Mouse (Mus musculus) heart, adult 9 months (tissue): ENCODE data around the gene 1700029P11Rik.

Experiments used
- DNase-seq, 2 experiments: peaks; one replicate each; pipeline ENCODE4 v3.0.0; 2022; ENCODE audit warnings: low spot score in 2 of 2

Gene 1700029P11Rik

DNA sequence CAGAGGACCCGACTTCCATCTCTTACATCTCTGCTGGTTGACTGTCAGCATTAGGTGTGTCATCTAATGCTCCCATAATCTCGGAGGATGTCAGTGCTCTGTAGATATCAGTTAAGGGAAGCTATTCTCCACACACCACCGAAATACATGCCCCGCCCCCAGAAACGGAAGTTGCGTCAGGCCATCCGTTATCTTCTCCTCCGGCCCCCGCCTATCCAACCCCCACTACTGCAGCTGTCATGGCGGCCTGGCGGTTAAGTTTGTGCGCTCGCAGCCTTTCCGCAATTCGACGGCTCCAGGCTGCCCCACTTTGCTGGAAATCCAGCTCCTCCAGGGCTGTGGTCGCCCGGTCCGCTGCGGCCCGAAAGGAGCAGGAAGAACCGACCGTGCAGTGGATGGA is at the start of gene 1700029P11Rik:
Gene 1700029P11Rik, plus strand, starts transcription at position 220 of the 400 bp plus-strand sequence.
- no peak for DNase-seq

GRCm38 (mm10) chr15:81932951-81933470 is 47.3 kb upstream of the 1700029P11Rik start:
- no peak for DNase-seq

GRCm38 (mm10) chr15:81933986-81934385 is 46.4 kb upstream of the 1700029P11Rik start:
- DNase-seq: no peak

- DNase-seq: no peak
Measured at GRCm38 (mm10) chr15:81935869-81936637, 44.3 kb upstream of the 1700029P11Rik start.

GRCm38 (mm10) chr15:81936679-81937078 is 43.7 kb upstream of the 1700029P11Rik start, which contains the start of gene Csdc2:
Csdc2 (plus strand) TSS chr15:81936759.
- peak; percentile 33 to 49 for DNase-seq

DNA sequence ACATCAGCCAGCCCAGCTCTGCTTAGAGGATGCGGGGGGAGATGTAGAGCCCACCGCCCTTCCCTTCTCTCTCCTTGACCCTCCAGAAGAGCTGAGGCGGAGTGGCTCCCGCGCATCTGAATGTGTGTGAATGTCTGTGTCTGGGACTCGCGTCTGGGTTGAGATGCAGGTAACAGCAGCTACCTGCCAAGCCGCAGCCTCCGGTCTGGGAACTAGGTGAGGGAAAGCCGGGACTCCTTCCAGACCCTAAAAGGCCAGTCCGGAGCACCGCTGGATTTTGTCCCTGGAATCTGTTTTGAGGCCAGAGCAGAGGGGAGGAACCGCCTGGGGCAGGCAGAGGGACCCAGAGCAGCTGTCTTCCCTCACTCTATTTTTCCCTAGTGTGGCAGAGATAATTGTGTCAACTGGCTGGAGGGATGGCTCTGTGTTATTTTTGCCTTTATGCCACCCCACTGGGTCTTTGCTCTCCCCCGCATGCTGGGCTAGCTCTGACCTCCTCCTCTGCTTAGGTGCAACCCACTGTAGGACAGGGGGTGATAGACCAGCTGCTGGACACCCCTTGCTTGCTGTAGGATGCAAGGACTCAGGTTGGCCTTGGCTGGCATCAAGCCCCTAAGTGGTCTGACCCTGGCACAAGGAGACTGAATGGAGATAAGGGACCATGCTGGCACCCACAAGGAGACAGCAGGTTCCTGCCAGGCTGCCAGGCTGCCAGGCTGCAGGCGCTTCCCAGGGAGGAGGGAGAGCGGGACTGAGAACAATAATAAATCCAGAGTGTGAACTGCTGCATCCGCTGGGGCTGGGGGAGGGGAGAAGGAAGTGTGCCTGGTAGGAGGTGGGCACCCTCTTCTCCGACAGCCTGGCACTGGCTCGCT is 43.0 kb upstream of the 1700029P11Rik start:
- peak; percentile 66 to 67 for DNase-seq

DNA sequence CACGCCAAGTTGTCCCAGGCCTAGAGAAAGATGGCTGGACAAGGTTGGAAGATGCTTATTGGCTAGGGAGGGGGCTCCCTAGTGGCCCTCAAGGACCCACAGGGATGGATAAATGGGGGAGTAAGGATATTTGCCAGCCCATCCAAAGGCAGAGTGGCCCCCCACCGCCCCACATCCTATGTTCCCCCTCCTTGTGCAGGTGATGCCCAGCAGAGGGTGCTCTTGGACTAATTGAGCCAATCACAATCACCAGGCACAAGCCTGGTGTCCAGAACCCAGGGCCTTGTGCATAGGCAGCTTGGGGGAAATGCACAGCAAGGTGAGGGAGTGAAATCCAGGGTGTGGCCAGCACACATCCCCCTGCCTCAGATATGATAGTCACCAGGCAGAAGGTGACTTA is 42.1 kb upstream of the 1700029P11Rik start:
- no peak for DNase-seq

DNA sequence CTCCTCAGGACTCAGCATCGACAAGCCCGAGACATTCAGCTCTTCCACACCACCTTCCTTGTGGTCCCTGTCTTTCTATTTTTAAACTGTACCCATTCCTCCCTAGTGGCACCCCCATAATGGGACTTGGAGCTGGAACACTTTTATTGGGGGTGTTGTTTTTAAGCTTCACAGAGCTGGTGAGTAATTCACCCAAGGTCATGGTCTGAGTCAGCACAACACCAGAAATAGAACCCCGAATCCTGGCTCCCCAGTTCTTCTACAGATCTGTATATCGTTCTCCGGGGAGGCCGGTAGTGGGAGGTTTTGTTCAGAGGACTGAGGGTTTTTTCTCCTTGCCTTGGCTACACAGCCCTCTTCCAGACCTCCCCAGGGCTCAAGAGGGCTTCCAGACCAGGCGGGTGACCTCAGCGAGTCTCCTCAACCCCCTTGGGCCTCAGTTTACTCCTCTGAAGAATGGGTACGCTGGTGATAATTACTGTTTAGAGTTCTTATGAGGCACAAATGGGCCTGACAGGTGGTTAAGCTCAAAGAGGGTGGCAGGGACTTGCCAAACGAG is 41.1 kb upstream of the 1700029P11Rik start:
- no peak for DNase-seq

DNA sequence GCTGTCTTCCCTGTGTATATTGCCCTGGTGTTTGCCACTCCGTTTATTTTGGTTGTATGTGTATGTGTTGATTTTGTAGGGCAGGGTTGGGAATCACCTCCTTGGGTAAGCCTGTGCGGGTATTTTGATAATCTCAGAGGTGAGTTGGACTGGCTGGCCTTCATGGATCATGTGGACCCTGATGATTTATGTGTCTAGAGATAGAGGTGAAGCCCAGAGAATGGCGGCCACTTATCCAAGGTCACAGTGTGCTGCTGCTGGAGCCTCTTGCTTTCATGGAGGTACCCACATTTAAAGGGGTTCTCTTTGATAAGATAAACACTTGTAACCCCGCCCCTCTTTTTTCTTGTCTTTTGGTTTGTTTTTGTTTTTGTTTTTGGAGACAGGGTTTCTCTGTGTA is 40.6 kb upstream of the 1700029P11Rik start:
- no peak for DNase-seq

GRCm38 (mm10) chr15:81940219-81940618 is 40.1 kb upstream of the 1700029P11Rik start:
- DNase-seq: no peak

DNA sequence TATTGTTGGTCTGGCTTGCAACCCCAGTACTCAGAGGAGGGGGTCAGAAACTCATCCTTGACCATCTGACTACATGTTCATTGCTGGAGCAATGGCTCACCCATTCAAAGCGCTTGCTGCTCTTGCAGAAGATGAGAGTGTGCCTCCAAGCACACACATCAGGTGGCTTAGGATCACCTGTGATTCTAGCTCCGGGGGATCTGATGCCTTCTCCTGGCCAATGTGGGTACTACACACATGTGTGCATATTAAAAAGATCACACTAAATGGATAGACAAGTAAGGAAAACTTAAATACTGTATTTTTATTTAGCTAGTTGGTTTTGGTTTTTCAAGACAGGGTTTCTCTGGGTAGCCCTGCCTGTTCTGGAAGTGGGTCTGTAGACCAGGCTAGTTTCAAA is 39.3 kb upstream of the 1700029P11Rik start:
- no peak for DNase-seq

- no peak for DNase-seq
Measured at GRCm38 (mm10) chr15:81943176-81943749, 37.1 kb upstream of the 1700029P11Rik start.

DNA sequence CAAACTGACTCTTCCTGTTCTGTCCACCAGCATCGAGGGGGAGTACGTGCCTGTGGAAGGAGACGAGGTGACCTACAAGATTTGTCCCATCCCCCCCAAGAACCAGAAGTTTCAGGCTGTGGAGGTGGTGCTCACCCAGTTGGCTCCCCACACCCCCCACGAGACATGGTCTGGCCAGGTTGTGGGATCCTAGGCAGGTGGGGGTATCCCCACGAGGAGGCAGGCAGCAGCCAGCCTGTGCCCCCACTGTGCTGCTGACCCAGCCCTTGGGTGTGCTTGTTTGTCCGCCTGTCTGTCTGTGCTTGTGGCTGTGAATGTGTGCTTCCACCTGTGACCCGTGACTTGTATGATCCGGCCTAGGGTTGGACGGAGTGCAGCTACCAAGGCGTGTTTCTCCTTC is 31.3 kb upstream of the 1700029P11Rik start:
- DNase-seq: no peak

DNA sequence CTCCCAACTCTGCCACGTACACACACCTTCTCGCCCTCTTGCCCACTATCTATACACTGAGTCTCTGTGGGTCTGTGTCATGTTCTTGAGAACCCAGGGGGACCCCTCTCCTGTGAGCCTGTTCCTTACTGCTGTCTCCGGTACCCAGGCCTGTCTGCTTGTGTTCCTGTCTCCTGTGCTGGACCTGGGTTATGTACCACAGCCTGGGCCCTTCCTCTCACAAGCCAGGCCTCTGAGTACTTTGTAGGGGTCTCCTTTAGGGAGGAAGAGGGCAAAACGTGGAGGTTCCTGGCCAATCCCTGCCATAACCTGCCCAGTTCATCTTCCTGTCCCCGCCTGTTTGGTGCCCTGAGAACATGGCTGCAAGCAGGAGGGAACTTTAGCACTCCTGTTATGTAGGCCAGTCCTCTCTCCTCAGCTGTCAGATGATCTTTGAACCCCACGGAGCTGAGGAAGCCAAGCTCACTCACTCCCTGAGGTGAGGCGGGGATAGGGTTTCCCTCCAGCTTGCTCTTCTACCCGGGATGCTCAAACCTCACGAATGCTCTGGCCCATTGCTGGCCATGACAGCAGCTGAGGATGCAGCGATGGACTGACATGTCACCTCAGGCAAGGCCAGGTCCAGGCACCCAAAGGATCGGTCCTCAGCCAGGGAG is 30.7 kb upstream of the 1700029P11Rik start:
- no peak for DNase-seq

DNA sequence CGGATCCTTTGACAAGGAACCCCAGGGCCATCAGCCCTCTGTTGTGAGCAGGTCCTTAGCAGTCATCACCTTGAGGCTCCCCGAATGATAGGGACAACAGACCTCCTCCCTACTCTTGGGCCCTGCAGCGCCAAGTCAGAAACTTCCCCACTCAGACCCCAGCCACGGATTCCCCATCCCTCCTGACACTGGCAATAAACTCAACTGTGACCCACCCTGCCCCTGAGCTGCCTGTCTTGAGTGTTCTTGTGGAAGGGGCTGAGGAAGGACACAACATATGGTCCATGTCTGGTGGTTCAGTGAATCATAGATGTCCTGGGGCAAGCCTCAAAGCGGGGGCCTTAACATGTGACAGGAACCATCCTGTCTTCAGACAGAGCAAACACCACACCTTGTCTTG is 29.6 kb upstream of the 1700029P11Rik start:
- no peak for DNase-seq

DNA sequence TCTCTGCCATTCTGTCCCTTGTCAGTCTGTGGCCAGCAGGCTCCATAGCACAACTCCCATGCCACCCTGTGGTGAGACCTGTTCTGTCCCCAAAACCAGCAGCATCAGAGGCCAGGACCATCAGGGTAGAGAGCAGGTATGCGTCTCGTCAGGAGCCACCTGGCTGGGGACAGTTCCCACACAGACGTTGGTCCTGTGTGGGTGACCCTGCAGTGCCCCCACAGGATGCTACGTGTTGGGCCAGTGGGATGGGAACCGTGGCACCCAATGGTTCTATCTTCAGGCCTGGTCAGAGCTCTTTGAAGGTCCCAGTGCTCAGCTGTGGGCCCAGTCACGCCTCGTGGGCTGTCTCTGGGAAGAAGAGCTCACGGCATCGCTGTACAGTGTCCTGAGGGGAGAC is 29.2 kb upstream of the 1700029P11Rik start:
- no peak for DNase-seq

- DNase-seq: no peak
Measured at GRCm38 (mm10) chr15:81952310-81952709, 28.0 kb upstream of the 1700029P11Rik start.

GRCm38 (mm10) chr15:81954151-81954583 is 26.2 kb upstream of the 1700029P11Rik start:
- no peak for DNase-seq

DNA sequence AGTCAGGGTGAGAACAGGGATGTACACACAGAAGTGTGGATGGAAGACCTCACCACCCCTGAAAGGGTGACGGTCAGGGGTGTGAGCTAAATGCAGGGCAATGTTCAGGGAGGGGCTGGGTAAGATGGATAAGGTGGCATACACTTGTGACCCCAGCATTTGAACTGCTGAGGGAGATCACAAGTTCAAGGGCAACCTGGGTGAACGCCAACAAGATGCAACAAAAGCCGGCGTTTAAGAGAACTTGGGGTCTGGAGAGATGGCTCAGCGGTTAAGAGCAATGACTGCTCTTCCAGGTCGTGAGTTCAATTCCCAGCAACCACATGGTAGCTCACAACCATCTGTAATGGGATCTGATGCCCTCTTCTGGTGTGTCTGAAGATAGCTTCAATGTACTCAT is 25.6 kb upstream of the 1700029P11Rik start:
- DNase-seq: no peak

- DNase-seq: no peak
Measured at GRCm38 (mm10) chr15:81955414-81955813, 24.9 kb upstream of the 1700029P11Rik start.

DNA sequence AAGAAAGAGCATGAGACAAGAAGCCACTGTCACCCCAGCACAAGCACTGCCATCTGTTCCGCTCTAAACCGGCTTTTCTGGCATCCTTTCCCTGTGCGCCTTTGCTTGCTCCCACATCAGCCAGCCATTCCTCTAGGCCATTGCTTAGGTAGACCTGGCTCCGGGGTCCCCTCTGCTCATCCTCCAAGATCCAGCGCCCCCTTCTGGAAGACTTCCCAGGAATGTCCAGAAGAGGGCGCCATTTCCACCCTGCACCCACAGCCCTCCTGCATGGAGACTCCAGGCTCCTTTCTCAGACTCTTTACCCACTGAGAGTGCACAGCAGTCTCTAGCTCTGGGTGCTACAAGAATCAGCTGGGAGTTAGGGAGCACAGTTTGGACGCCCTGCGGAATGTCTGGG is 23.9 kb upstream of the 1700029P11Rik start:
- no peak for DNase-seq
